Mouse (Mus musculus) bone marrow macrophage, adult 2 months (primary cell): ENCODE measurements at regions not wholly inside any gene's neighbourhood (a gene's known extent, or its start where the extent isn't known, plus 50 kb on each side); places are given as distances from the start of the nearest gene placed in this dataset.

Experiments
- CTCF ChIP-seq: IDR thresholded peaks from 2 replicates; pipeline ENCODE4 v1.5.1; 2012; ENCODE audit warnings: low read depth, mild to moderate bottlenecking, low read length, moderate library complexity
- POLR2A ChIP-seq: IDR thresholded peaks from 2 replicates; pipeline ENCODE4 v1.6.1; 2012; ENCODE audit warnings: mild to moderate bottlenecking, low read depth, low read length, borderline replicate concordance

- TF ChIP-seq CTCF (no peak), POLR2A (no peak)
These were observed 183.5 kb downstream of the Sox4 start for GRCm38 (mm10) chr13:28770018-28770417.
